ENCODE assay signal across 8 mouse cellular contexts in the genomic region with DNA sequence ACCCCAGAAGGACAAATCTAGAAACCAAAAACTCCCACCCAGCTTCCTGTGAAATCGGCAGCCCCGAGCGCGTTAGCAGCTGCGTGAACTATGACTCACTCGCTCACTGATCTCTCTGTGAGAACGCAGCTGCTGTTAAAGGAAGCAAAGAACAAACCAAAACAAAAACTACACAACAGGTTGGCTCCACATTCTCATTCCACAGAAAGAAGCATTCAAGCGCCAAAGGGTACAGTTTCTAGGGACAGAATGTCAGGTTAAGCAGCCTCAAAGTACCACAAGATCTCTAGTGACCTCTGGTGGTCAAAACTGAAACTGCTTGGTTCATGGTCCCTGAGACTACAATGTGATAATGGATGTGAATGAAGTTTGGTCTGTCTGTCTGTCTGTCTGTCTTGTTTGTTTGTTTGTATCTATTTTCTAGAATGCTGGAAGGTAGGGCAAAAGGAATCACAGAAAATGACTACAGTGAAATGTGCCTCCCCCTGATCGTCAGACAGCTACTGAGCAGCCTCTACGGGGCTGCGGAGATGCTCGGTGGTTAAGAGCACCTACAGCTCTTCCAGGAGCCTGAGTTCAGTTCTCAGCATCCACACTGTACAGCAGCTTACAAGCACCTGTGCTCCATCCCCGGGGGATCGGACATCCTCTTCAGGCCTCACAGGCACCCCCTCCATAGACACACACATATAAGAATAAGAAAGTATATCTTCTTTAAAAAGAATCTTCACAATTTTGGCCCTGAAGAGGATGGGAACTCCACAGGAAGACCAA. TPM values are rescaled to one million over a fixed set of nuclear protein-coding genes. Genes with fewer than 3 reads are reported as not detected.
A peak's percentile ranks its signal among the peaks of the same experiment; 100 is the strongest.
DNase-seq lines count a peak whose midpoint lies in the region; ATAC-seq lines count a peak whose summit lies in the region.

No protein-coding gene starts in this region.

- peak overlapping the region; percentile 20 for H3K4me3 ChIP-seq in midbrain, embryonic 10.5 days

- peak; percentile 75 for ATAC-seq in granulocyte monocyte progenitor cell, adult 5-6 weeks (replicated peaks; ENCODE audit: poor library complexity, severe bottlenecking)

- no peak overlapping the region for H3K27ac ChIP-seq in midbrain, embryonic 10.5 days (replicated peaks)

- H3K36me3 ChIP-seq in midbrain, embryonic 10.5 days, result no peaks in the 10 kb centered on the region

- no peaks in the 10 kb centered on the region for H3K9me3 ChIP-seq in midbrain, embryonic 10.5 days (replicated peaks)

- 67% methylated on average over 14 of the region's 14 CpGs for WGBS in midbrain, embryonic 10.5 days

- peaks cover 9% of the 10 kb centered on the region for H3K4me1 ChIP-seq in midbrain, embryonic 10.5 days

- H3K27me3 ChIP-seq in midbrain, embryonic 10.5 days (ENCODE audit: low read depth, poor library complexity, severe bottlenecking), result no peaks in the 10 kb centered on the region

- DNase-seq in 3T3-L1 (ENCODE audit: low read depth, low spot score), result peak; percentile 89
- DNase-seq in adrenal gland, adult 18-20 months (ENCODE audit: low spot score in 2 of 2), result peak; percentile 47 to 78
- peak; percentile 82 for DNase-seq in embryo, embryonic 11 days
- peak; percentile 59 for DNase-seq in kidney, adult 11 months
- peak; percentile 49 to 69 for DNase-seq in left cerebral cortex, postnatal 36 days (ENCODE audit: low spot score in 2 of 2)
- DNase-seq in midbrain, embryonic 10.5 days (ENCODE audit: low spot score), result peak; percentile 66
- DNase-seq in right cerebral cortex, postnatal 4 days, result peak; percentile 60

- intact Hi-C loops in left cerebral cortex, postnatal 36 days (cut with DNase I), result loop anchor here (2.0 to 5.0 kb wide), 3 partner anchors 143 to 465 kb away; partner anchors contain the start of gene Reps1

RNA-seq across cellular contexts. Expression of gene Ect2l, which starts 13.3 kb away (rescaled TPM):
- total RNA-seq in adrenal gland, adult 18-20 months (2021), result not detected
- total RNA-seq in granulocyte monocyte progenitor cell, adult 5-6 weeks (2014; fragmentation: Nextera tagmentation), result not detected in 2 replicates
- total RNA-seq in granulocyte monocyte progenitor cell, adult 5-6 weeks (2017), result not detected in 2 replicates
- total RNA-seq in left cerebral cortex, postnatal 36 days (2021), result under 1 TPM; 0.10 to 0.68 TPM
- polyA plus RNA-seq in midbrain, embryonic 10.5 days (2016; fragmentation: Nextera tagmentation; extraction: Ambion mirVana), result 0.22 and 0.27 TPM in 2 replicates

RNA-seq across cellular contexts. Expression of gene Ccdc28a, which starts 37.4 kb away (rescaled TPM):
- total RNA-seq in adrenal gland, adult 18-20 months (2021), result 1 to 10 TPM; 7.8 to 8.5 TPM
- total RNA-seq in granulocyte monocyte progenitor cell, adult 5-6 weeks (2014; fragmentation: Nextera tagmentation), result 9.1 and 22.1 TPM in 2 replicates
- 4.7 and 6.7 TPM in 2 replicates for total RNA-seq in granulocyte monocyte progenitor cell, adult 5-6 weeks (2017)
- 10 to 100 TPM; 29.2 to 33.5 TPM for total RNA-seq in left cerebral cortex, postnatal 36 days (2021)
- 5.7 and 7.1 TPM in 2 replicates for polyA plus RNA-seq in midbrain, embryonic 10.5 days (2016; fragmentation: Nextera tagmentation; extraction: Ambion mirVana)
